Mouse (Mus musculus): Measurements from ENCODE around the gene Ucn3.

The Ucn3 gene

DNA sequence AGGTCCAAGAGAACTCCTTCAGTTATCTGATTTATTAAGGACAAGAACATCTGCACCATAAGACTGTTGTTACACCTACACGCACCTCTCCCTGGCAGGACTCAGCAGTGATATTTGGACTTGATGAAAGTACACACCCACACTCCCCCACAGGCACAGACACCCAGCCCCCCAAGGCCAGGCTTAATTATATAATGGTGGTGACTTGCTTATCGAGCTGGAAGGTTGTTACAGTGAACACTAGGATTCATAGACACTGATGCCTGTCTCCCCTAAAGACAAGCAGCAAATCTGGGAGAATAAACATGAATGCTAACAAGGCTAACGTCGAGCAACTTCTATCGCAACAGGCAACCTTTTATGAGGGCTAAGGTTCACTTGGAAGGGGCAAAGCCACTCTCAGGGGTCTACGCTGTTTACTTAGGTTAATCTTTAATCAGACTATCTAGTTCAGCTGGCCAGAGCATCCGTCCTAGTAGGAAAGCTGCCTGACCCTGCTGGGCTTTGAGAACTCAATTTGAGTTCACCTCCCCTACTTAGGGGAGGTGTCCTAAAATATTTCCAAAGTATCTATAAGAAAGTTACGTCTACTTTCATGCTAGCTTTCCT, 53.6 kb downstream of the Ucn3 start:
- no peak for DNase-seq (ENCODE audit: low spot score)

Measured in urinary bladder, postnatal 25 days (tissue).